Mouse (Mus musculus) fat pad, adult 2 months (tissue): ENCODE measurements at regions not wholly inside any gene's neighbourhood (a gene's known extent, or its start where the extent isn't known, plus 50 kb on each side); places are given as distances from the start of the nearest gene placed in this dataset.

ENCODE experiments used
- DNase-seq: peaks from one replicate; pipeline ENCODE4 v3.0.0-alpha.2; 2011; ENCODE audit warnings: low read depth, low spot score; ENCODE audit errors: extremely low read depth

DNA sequence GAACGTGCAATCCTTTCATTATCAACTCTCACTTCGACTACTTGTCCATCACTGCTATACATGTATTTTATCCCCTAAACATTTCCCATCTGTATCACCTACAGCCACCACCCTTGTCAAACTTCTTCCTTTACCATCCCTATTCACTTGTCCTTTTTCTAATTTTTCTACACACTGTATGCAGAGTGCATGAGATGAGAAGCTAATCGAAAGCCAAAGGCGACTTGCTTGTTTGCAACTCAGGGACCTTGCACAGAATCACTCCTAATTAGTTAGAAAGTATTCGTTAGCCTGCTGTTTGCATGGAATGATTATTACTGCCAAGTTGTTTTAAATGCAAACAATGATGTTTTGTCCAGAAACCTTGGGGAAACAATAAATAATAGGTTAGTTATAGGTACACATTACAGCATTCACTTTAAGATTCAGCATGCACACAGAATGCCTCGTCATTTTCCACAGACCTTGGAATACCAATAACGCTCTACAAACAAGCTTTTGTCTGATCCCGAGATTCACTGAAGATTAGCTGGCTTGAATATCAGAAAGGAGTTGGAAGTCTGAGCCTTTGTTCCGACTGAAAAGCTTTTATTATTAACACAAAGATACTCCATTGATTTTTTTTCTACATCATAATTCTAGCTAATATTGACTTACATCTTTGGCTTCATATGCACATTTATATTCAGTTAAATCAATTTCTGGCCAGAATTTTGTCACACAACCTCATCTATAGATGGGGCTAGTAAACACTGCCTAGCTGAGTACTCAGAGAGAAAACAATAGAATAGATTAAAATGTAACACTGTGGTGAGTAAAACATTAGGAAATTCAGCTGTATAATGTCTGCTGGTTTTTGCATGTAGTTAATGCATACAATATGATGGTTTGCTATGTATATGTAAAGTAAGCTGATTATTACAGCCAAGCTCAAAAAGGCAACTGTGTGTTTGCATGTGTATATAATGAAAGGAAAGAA is 130.4 kb upstream of the Cxadr start:
- DNase-seq, result no peak

GRCm38 (mm10) chr16:78156876-78157232 is 144.4 kb upstream of the Cxadr start:
- DNase-seq, result no peak

- peak; percentile 14 for DNase-seq
These were observed 145.0 kb upstream of the Cxadr start for GRCm38 (mm10) chr16:78156138-78156875.

GRCm38 (mm10) chr16:78153899-78154605 is 147.2 kb upstream of the Cxadr start:
- no peak for DNase-seq

DNA sequence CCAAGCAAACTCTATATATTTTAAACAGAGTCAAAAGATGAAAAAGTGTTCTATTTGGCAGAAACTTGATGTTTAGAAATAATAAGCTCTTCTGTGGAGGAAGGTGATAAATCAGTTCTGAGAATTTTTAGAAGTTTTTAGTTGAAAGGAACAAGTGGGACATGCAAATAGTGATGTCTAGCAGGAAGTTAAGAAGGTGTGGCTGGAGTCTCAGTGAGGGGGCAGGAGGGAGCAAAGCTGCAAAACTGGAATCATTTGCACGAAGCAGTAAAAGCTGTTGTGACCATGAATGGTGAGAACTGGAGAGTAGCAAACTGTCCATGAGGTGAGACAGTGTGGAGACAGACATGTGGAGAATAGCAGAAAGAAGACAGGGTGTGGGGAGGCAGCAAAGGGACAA is 157.1 kb upstream of the Cxadr start:
- no peak for DNase-seq

GRCm38 (mm10) chr16:78135501-78135900 is 165.8 kb upstream of the Cxadr start:
- DNase-seq, result no peak

GRCm38 (mm10) chr16:78134531-78134930 is 166.8 kb upstream of the Cxadr start:
- DNase-seq, result no peak

DNA sequence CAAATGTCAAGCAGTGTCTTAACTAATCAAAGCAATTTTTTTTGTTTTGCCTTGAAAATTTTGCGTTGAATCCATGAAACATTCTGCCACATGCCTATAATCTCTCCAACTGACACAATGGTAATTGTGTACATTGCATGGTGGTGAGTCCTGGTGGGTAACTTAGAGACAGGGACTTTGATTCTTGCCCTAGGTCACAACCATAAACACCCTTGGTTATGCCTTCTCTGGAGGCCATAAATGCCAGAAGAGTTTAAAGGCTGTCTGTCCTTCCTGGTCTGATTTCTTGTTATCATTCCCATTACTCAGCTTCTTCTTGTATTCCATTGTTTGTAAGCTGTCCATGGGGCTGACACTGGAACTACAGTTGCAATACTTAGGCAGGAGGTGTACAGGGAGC is 179.6 kb upstream of the Cxadr start:
- no peak for DNase-seq

- no peak for DNase-seq
These were observed 180.9 kb upstream of the Cxadr start for GRCm38 (mm10) chr16:78120346-78120899.

DNA sequence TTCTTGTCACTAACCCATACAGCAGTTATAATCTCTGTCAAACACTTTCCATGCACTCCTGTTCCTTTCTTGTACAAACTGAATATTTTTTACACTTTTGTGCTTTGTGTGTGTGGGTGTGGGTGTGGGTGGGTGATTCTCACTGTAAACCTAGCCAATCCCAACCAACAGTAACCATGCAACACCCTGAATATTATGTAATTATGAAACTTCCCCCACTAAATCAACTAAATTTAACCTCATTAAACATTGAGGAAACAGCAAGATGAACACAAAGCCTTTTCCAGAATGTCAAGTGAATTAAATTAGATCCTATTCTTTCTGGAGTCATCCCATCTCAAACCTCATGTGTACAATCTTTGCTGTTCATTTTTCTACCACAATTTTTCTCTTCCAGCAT is 197.0 kb upstream of the Cxadr start:
- DNase-seq, result no peak

DNA sequence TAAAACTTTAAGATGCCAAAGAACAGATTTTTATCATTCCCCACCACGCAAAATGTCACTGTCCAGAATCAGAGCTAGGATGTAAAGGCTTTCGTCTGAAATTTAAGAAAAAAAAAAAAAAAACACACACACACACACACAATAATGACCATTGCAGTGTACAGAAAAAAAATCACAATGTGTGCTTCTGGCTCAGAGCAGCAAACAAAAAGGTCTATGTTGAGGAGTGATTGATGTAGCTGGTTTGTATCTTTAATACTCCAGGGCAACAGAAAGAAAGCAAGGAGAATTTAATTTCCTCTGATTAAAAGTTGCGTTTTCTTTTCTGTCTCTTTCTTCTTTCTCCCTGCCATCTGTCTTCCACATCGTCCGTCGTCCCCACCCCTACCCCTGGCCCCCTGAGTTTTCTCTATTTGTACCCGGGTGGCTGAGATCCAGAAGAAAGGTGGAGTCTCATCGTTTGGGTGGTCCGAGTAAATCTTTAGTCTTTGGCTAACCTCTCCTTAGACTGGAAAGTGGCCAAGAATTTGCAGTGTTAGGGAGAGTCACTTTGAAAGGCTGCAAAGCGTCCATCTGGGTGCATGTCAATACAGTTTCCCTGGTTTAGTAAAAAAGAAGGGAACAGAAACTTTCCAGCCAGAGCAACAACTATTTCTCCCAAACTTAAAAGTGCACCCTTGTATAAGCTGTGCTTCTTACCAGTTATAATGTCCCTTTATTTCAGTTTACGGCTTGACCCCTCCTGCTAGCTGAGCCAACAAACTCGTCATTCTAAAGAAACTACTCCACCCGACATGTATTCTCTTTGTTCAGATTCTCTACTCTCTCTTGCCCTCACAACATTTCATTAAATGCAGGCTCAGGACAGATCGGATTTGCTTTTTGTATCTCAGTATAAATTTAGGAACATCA is 199.6 kb upstream of the Cxadr start:
- DNase-seq, result no peak

DNA sequence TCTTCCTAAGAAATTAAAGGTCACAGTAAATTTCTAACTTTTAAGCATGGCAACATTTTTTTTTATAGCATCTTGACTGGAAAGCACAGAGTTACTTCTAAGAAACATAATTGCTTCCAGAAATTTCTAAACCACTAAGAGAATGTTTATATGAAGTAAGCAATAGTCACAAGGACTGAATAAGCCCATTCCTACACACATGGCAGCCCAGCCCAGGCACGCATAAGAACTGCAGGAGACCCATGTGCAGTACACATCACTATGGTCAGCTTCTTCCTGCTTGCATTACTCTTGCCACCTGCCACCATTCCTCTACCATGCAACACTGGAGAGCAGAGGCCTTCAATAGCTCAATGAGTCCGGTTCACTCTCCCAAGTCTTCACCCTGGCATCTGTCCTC is 201.4 kb upstream of the Cxadr start:
- no peak for DNase-seq

- DNase-seq, result no peak
These were observed 202.2 kb upstream of the Cxadr start for GRCm38 (mm10) chr16:78099114-78099513.

- DNase-seq, result no peak
These were observed 202.7 kb upstream of the Cxadr start for GRCm38 (mm10) chr16:78098555-78098954.

DNA sequence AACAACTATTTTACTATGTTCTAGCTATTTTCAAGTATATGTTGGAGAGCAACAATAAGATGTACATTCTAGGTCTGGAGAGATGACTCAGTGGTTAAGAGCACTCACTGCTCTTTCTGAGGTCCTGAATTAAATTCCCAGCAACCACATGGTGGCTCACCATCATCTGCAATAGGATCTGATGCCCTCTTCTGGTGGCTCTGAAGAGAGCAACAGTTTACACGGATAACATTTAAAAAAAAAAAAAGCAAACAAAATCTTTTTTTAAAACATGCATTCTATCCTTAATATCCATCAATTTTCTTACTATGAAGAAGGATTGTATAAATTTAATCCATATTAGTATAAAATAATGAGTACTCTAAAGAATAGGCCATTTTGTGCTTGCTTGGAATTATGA is 204.7 kb upstream of the Cxadr start:
- no peak for DNase-seq

DNA sequence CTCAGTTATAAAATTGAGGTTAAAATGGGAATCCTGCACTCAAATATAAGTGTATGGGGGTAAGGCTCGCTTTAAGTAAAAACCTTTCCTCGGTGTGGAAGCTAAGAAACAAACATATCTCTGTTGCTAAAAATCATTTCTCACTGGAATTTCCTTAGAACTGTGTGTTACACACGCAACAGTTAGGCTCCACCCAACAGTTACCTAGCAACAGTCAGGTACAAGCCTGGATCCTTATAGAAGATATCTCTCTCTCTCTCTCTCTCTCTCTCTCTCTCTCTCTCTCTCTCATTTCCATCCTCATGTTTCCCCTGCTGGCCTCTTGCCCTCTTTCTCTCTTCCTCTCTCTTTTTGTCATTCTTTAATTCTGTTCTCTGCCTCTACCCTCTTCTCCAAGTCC is 211.1 kb upstream of the Cxadr start:
- DNase-seq, result no peak

GRCm38 (mm10) chr16:78067532-78068118 is 233.7 kb upstream of the Cxadr start:
- DNase-seq, result no peak

- no peak for DNase-seq
These were observed 240.8 kb upstream of the Cxadr start for GRCm38 (mm10) chr16:78060516-78060915.

- no peak for DNase-seq
These were observed 243.7 kb upstream of the Cxadr start for GRCm38 (mm10) chr16:78057549-78057948.

GRCm38 (mm10) chr16:78052133-78052532 is 249.2 kb upstream of the Cxadr start:
- DNase-seq, result no peak
